Mouse (Mus musculus): Measurements from ENCODE around the gene Gm9602. TPM values are rescaled to one million over a fixed set of nuclear protein-coding genes. Genes with fewer than 3 reads are reported as not detected.
"Not testable (repeated sequence)": the region's sequence is repeated elsewhere in the genome, so short reads cannot be mapped to it uniquely, and the experiment has no call there.

Gene Gm9602
- polyA plus RNA-seq (2016; fragmentation: Nextera tagmentation; extraction: Ambion mirVana), result not detected in 2 replicates

DNA sequence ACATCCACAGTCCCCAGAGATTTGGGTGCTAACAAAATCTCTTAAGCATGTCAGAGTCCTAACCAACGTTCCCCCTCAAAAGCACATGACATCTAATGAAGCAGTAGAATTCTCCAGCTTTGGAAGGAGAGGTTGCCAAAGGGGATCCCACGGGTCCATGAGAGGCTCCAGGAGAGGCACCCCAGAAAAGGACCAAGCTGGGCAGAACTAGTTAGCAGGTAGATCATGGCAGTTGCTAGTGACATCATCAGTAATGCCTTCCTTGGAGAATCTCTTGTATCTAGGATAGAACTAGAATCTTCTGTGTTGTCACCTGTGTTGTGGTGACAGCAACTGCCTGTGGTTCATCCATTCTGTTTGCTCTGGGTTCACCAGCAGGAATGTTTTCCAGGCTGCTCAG is at the start of gene Gm9602:
Gene Gm9602 (plus strand): TSS at position 301 of the 400 bp plus-strand sequence.
- not testable (repeated sequence) for H3K27ac ChIP-seq; H3K36me3 ChIP-seq (replicated peaks); H3K27me3 ChIP-seq (ENCODE audit: poor library complexity, severe bottlenecking); DNase-seq (ENCODE audit: extremely low spot score, low spot score); H3K9me3 ChIP-seq; H3K4me3 ChIP-seq; H3K4me1 ChIP-seq
- 100% methylated on average over 1 of the region's 2 CpGs for WGBS

GRCm38 (mm10) chr14:4806421-4806820 is 30.3 kb downstream of the Gm9602 start:
- 88% methylated on average over 6 of the region's 6 CpGs for WGBS
- not testable (repeated sequence) for H3K36me3 ChIP-seq (replicated peaks); H3K27ac ChIP-seq; H3K27me3 ChIP-seq (ENCODE audit: poor library complexity, severe bottlenecking); DNase-seq (ENCODE audit: extremely low spot score, low spot score); H3K4me1 ChIP-seq; H3K4me3 ChIP-seq; H3K9me3 ChIP-seq

- 90% methylated on average over 4 of the region's 7 CpGs for WGBS
- not testable (repeated sequence) for H3K9me3 ChIP-seq; DNase-seq (ENCODE audit: extremely low spot score, low spot score); H3K4me1 ChIP-seq; H3K36me3 ChIP-seq (replicated peaks); H3K27ac ChIP-seq; H3K27me3 ChIP-seq (ENCODE audit: poor library complexity, severe bottlenecking); H3K4me3 ChIP-seq
These were observed 45.8 kb downstream of the Gm9602 start for GRCm38 (mm10) chr14:4821950-4822349.

Other genes with a start within 250 kb of the Gm9602 start
- not detected in 2 replicates for gene Gm3047, start 220.9 kb upstream of the Gm9602 start, polyA plus RNA-seq (2016; fragmentation: Nextera tagmentation; extraction: Ambion mirVana)
- not detected in 2 replicates for gene Gm8159, start 144.0 kb upstream of the Gm9602 start, polyA plus RNA-seq (2016; fragmentation: Nextera tagmentation; extraction: Ambion mirVana)
- gene Gm3239, start 112.1 kb upstream of the Gm9602 start, polyA plus RNA-seq (2016; fragmentation: Nextera tagmentation; extraction: Ambion mirVana), result not detected in 2 replicates
- gene Gm7876, start 67.1 kb upstream of the Gm9602 start, polyA plus RNA-seq (2016; fragmentation: Nextera tagmentation; extraction: Ambion mirVana), result not detected in 2 replicates
- 0.64 and 0.79 TPM in 2 replicates for gene Gm3252, start 49.6 kb upstream of the Gm9602 start, polyA plus RNA-seq (2016; fragmentation: Nextera tagmentation; extraction: Ambion mirVana)
- gene Gm3269, start 61.8 kb downstream of the Gm9602 start, polyA plus RNA-seq (2016; fragmentation: Nextera tagmentation; extraction: Ambion mirVana), result not detected in 2 replicates
- 0.33 and 0.76 TPM in 2 replicates for gene Gm3264, start 79.2 kb downstream of the Gm9602 start, polyA plus RNA-seq (2016; fragmentation: Nextera tagmentation; extraction: Ambion mirVana)
- gene Gm3278, start 116.1 kb downstream of the Gm9602 start, polyA plus RNA-seq (2016; fragmentation: Nextera tagmentation; extraction: Ambion mirVana), result not detected in 2 replicates
- not detected in 2 replicates for gene Gm8297, start 207.6 kb downstream of the Gm9602 start, polyA plus RNA-seq (2016; fragmentation: Nextera tagmentation; extraction: Ambion mirVana)
- gene Gm3298, start 239.6 kb downstream of the Gm9602 start, polyA plus RNA-seq (2016; fragmentation: Nextera tagmentation; extraction: Ambion mirVana), result not detected in 2 replicates